Mouse (Mus musculus) kidney, postnatal 0 days (tissue): ENCODE data around the gene Slc22a4. TPM values are rescaled to one million over a fixed set of nuclear protein-coding genes. Genes with fewer than 3 reads are reported as not detected.

Experiments
- ATAC-seq: fragments of 200-750 bp; cut with Nextera tagmentation; replicated peaks from 2 replicates; pipeline ENCODE4 v1.8.0; 2017; ENCODE audit warnings: low read depth, moderate number of reproducible peaks, moderate TSS enrichment, moderate library complexity; ENCODE audit not compliant: low FRiP score
- DNase-seq: peaks from one replicate; pipeline ENCODE4 v3.0.0-alpha.2; 2016; ENCODE audit warnings: low spot score
- H3K27ac ChIP-seq: fragments of 300-500 bp; sonication (generic); 2 replicates; pipeline ENCODE4 v1.5.1; 2014; ENCODE audit warnings: mild to moderate bottlenecking
- H3K27me3 ChIP-seq: fragments of 300-500 bp; sonication (generic); 2 replicates; pipeline ENCODE4 v1.6.1; 2014; ENCODE audit warnings: low read length, mixed read lengths; ENCODE audit not compliant: insufficient read depth
- H3K36me3 ChIP-seq: fragments of 300-500 bp; sonication (generic); 2 replicates; pipeline ENCODE4 v1.6.1; 2014; ENCODE audit warnings: low read length, mixed read lengths; ENCODE audit not compliant: insufficient read depth
- H3K4me1 ChIP-seq: fragments of 300-500 bp; sonication (generic); replicated peaks from 2 replicates; pipeline ENCODE4 v1.6.1; 2014; ENCODE audit warnings: antibody characterized with exemption, low read length, mixed read lengths; ENCODE audit not compliant: insufficient read depth
- H3K4me2 ChIP-seq: fragments of 300-500 bp; sonication (generic); 2 replicates; pipeline ENCODE4 v1.6.1; 2014; ENCODE audit warnings: mild to moderate bottlenecking, low read length, moderate library complexity, mixed read lengths
- H3K4me3 ChIP-seq: fragments of 300-500 bp; sonication (generic); replicated peaks from 2 replicates; pipeline ENCODE4 v1.5.1; 2014; ENCODE audit warnings: low read depth, low read length
- H3K9ac ChIP-seq: fragments of 300-500 bp; sonication (generic); 2 replicates; pipeline ENCODE4 v1.6.1; 2014; ENCODE audit warnings: low read depth, low read length
- H3K9me3 ChIP-seq: fragments of 300-500 bp; sonication (generic); replicated peaks from 2 replicates; pipeline ENCODE4 v1.6.1; 2016; ENCODE audit warnings: low read length, inconsistent platforms, mixed read lengths
- CTCF ChIP-seq: IDR thresholded peaks from 2 replicates; pipeline ENCODE4 v1.5.1; 2016; ENCODE audit warnings: antibody characterized with exemption, low read depth, mild to moderate bottlenecking, moderate library complexity
- WGBS: fragments of 180-500 bp; shearing (Covaris S2); extraction: QIAGEN DNeasy Blood & Tissue Kit; methylation state at CpG from one replicate; pipeline ENCODE4 v1.1.7; 2014; 5-methylcytosine and 5-hydroxymethylcytosine counted together
- polyA plus RNA-seq: library from polyadenylated mRNA; unstranded; fragments of >200 nt; fragmentation: Nextera tagmentation; extraction: Ambion mirVana; gene quantifications from 2 replicates; pipeline ENCODE4 v1.2.1, GENCODE M21; 2015

Slc22a4 gene
- polyA plus RNA-seq, 1 experiment from 2014 or later, result 3.6 TPM

DNA sequence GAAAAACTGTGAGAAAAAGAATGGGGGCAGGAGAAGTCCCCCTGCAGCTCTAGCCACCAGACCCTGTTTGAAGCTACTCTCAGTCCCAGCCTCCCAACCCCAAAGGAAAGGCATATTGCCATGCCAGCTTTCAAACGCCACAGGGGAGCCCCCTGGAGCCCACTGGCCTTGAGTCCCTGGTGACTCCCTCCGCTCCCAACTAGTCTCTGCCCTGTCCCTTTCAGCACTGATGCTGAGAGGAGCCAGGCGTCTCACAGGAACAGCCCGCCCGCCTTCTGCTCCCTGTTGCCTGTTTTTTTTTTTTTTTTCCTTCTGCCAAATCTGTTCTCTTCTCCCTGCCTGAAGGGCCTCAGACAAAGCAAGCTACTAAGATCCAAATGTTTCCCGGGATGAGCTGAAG, 30.8 kb upstream of the Slc22a4 start:
- no peaks in the 10 kb centered on the region for H3K9me3 ChIP-seq
- H3K27ac ChIP-seq, result no peak overlapping the region
- no peak overlapping the region for H3K9ac ChIP-seq
- H3K4me1 ChIP-seq, result peaks cover 28% of the 10 kb centered on the region
- WGBS, result 37% methylated on average over 6 of the region's 6 CpGs
- ATAC-seq, result no peak
- TF ChIP-seq CTCF, result no peak
- H3K4me2 ChIP-seq, result no peak overlapping the region
- peak; percentile 58 for DNase-seq
- no peaks in the 10 kb centered on the region for H3K36me3 ChIP-seq
- H3K4me3 ChIP-seq, result no peak overlapping the region
- H3K27me3 ChIP-seq, result no peaks in the 10 kb centered on the region

DNA sequence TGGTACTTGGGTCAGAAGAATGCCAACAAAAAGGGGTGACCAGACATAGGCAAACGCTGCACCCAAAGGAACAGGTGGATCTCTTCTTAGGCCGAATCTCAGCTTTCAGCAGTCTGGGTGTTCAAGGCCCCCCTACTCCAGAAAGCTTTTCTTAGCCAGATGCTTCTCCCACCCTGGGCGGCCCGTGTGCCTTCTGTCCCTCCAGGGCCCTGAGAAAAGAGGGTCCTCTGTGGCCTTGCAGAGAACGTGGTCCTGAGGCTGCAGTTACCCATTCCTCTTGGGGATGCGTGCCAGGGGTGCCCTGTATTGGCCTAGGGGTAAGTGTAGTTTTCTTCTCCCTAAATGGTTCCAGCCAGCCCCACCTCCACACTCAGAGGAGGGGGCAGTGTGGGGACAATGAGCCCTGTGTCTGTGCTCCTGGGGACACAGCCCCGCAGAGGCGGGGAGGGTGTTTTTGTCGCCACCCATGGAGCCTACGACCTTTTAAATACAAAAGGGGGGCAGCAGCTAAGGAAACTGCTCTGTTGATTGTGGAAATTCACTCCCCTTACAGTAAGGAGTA, 30.2 kb upstream of the Slc22a4 start:
- WGBS, result 70% methylated on average over 10 of the region's 10 CpGs
- no peak overlapping the region for H3K27ac ChIP-seq
- ATAC-seq, result no peak

DNA sequence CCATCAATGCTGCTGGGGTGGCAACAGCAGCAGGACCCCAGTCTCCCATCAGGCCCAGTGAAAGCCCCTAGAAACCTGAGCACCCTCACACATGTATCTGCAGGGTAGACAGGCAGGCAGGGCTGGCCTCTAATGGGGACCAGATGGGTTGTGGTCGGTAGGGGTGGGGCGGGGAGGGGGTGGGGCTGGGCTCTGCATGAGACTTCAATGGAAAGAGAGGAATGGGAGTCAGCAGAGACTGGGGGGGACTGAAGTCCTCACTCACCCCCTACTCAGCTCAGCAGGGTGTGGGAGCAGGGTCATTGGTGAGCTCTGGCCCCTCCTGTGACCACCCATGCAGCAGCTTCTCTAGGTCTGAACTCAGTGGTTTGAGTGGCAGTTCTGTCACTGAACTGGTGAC, 29.5 kb upstream of the Slc22a4 start:
- TF ChIP-seq CTCF, result no peak
- no peaks in the 10 kb centered on the region for H3K27me3 ChIP-seq
- H3K9me3 ChIP-seq, result no peaks in the 10 kb centered on the region
- H3K4me1 ChIP-seq, result peaks cover 20% of the 10 kb centered on the region
- DNase-seq (no peak), ATAC-seq (no peak)
- H3K27ac ChIP-seq, result no peak overlapping the region
- no peak overlapping the region for H3K4me2 ChIP-seq
- H3K36me3 ChIP-seq, result no peaks in the 10 kb centered on the region
- no peak overlapping the region for H3K9ac ChIP-seq
- WGBS, result 35% methylated on average over 2 of the region's 2 CpGs
- no peak overlapping the region for H3K4me3 ChIP-seq

More for the DNA sequence above, 30.2 kb upstream of the Slc22a4 start:
- no peak overlapping the region for H3K4me3 ChIP-seq
- DNase-seq, result no peak
- H3K9ac ChIP-seq, result no peak overlapping the region
- H3K27me3 ChIP-seq, result no peaks in the 10 kb centered on the region
- H3K4me2 ChIP-seq, result no peak overlapping the region
- H3K4me1 ChIP-seq, result peaks cover 27% of the 10 kb centered on the region
- no peaks in the 10 kb centered on the region for H3K9me3 ChIP-seq
- TF ChIP-seq CTCF, result no peak
- H3K36me3 ChIP-seq, result no peaks in the 10 kb centered on the region

DNA sequence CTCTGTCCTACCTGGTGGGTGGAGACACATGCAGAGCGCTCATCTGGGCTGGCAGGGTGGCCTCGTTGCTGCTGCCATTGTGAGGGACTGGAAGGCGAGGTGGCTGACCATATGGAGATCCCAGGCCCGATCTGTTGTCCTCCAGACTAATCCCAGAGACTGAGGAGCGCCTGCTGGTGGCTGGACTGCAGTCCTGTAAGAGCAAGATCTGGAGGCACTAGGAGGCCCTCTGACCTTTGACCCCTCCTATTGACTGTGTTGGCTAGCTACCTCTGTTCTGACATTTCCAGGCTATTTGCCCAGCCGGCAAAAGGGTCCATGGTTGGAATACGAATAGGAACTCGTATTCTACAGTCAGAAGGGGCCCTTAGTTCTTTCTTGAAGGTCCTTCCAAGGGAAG, 28.2 kb upstream of the Slc22a4 start:
- WGBS, result 65% methylated on average over 8 of the region's 8 CpGs
- H3K4me3 ChIP-seq, result no peak overlapping the region
- no peaks in the 10 kb centered on the region for H3K27me3 ChIP-seq
- H3K27ac ChIP-seq, result no peak overlapping the region
- DNase-seq (no peak), ATAC-seq (no peak)
- TF ChIP-seq CTCF, result peak; percentile 22; the same call in 1 of the 2 replicates
- no peak overlapping the region for H3K9ac ChIP-seq
- no peaks in the 10 kb centered on the region for H3K36me3 ChIP-seq
- H3K4me2 ChIP-seq, result no peak overlapping the region
- peaks cover 10% of the 10 kb centered on the region for H3K4me1 ChIP-seq
- H3K9me3 ChIP-seq, result no peaks in the 10 kb centered on the region

DNA sequence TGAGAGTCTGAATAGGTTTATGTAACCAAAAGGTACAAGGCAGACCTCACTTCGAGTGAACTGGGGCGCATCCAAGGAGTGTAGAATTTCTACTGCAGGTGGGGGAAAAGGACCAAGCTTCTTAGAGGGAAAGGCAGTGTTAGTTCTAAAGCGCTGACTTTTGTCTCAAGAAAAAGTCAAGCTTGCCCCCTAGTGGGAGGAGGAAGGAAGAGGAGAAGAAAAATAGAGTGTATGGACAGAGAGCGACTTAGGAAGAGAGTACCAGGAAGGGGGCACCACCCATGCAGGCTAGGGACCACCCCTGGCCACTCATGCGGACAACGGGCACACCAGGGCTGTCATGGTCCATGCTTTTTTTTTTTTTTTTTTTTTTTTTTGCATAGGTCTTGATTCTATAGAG, 26.4 kb upstream of the Slc22a4 start:
- TF ChIP-seq CTCF, result peak; percentile 81
- no peaks in the 10 kb centered on the region for H3K27me3 ChIP-seq
- ATAC-seq (peak; percentile 21; the same call in 1 of the 2 replicates), DNase-seq (peak; percentile 90)
- no peak overlapping the region for H3K27ac ChIP-seq
- H3K4me1 ChIP-seq, result no peaks in the 10 kb centered on the region; the same call in 1 of the 2 replicates
- H3K9me3 ChIP-seq, result no peaks in the 10 kb centered on the region
- H3K4me3 ChIP-seq, result no peak overlapping the region
- no peaks in the 10 kb centered on the region for H3K36me3 ChIP-seq
- H3K9ac ChIP-seq, result no peak overlapping the region
- 27% methylated on average over 6 of the region's 6 CpGs for WGBS
- H3K4me2 ChIP-seq, result no peak overlapping the region

DNA sequence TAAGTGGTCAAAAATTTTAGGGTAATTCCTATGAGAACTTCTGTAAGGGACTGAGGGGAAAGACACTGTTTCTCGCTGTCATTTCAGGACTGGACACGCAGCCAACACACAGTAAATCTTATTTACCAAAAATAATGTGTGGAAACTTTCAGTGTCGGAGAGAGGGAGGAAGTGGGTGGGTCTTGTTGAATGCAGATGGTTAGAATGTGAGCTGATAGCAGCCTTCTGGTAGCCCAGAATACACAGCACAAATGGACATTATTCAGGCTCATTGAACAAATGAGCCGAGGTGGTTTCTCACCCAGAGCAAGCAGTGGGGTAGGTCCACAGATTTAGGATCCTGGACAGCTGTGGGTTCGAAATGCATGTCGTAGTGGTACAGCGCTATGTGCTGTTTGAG, 25.2 kb upstream of the Slc22a4 start:
- Histone ChIP-seq H3K27ac (no peak overlapping the region), H3K4me1 (no peaks in the 10 kb centered on the region), H3K36me3 (no peaks in the 10 kb centered on the region), H3K4me2 (no peak overlapping the region), H3K9me3 (no peaks in the 10 kb centered on the region), H3K9ac (no peak overlapping the region), H3K4me3 (no peak overlapping the region), H3K27me3 (no peaks in the 10 kb centered on the region)
- peak; percentile 72 for DNase-seq
- TF ChIP-seq CTCF, result no peak
- no peak for ATAC-seq
- 73% methylated on average over 7 of the region's 7 CpGs for WGBS

DNA sequence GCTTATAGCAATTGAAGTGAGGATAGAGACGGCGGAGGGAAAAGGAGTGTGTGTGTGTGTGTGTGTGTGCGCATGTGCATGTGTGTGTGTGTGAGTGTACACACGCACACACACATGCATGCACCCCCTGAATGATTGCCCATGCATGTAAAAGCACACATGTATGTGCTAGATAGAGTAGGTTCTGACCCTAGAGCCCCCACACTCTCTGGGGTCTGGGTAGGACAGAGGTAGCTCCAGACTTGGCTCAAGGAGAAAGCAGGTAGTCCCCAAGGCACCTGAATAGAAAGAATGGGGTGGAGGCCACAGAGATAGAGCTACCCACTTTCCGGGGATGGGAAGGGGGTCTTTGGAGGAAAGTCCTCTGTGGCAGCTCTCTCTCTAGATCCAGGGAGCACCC, 24.2 kb upstream of the Slc22a4 start:
- no peak overlapping the region for H3K9ac ChIP-seq
- H3K4me2 ChIP-seq, result no peak overlapping the region
- no peaks in the 10 kb centered on the region for H3K4me1 ChIP-seq
- no peaks in the 10 kb centered on the region for H3K36me3 ChIP-seq
- H3K4me3 ChIP-seq, result no peak overlapping the region
- H3K27ac ChIP-seq, result no peak overlapping the region
- no peaks in the 10 kb centered on the region for H3K9me3 ChIP-seq
- DNase-seq (no peak), ATAC-seq (no peak)
- no peaks in the 10 kb centered on the region for H3K27me3 ChIP-seq
- no peak for TF ChIP-seq CTCF
- 93% methylated on average over 5 of the region's 5 CpGs for WGBS
